Mouse (Mus musculus) olfactory bulb, adult 2 months (tissue): ENCODE results near the gene Galnt17.

Experiments
- CTCF ChIP-seq: fragments of 200-500 bp; IDR thresholded peaks from 2 replicates; pipeline ENCODE4 v1.5.1; 2012; ENCODE audit warnings: low read depth, mild to moderate bottlenecking, low read length, moderate library complexity; ENCODE audit not compliant: insufficient read depth
- POLR2A ChIP-seq: fragments of 200-500 bp; IDR thresholded peaks from 2 replicates; pipeline ENCODE4 v1.6.1; 2012; ENCODE audit warnings: mild to moderate bottlenecking, low read depth, low read length, moderate library complexity; ENCODE audit not compliant: insufficient read depth

DNA sequence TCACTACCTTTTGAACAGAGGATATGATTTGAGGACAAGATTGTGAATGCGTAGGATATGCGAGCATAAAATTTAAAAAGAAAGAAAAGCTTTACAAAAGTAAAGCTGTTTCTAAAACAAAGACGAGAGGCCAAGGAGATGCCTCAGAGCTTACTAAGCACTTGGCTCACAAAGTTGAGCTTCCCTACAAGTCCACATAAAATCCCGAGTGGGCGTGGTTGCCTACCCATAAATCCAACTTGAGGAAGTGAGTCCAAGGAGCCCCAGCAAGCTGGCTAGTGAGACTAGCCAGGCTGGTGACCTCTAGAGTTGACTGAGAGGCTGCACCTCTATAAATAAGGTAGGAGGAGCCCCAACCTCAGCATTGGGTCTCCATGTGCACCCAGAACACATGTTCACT, 299.8 kb downstream of the Galnt17 start:
- TF ChIP-seq CTCF (no peak), POLR2A (no peak)
